Mouse (Mus musculus) cerebellum, adult 11-12 months (tissue): Measurements from ENCODE around the gene Slc35c2.

Source experiments
- DNase-seq: peaks from one replicate; pipeline ENCODE4 v3.0.0; 2022

The Slc35c2 gene

GRCm38 (mm10) chr2:165234613-165235291 is 52.9 kb downstream of the Slc35c2 start, which contains the start of gene Cdh22:
Cdh22 (minus strand) TSS chr2:165234853.
- DNase-seq: peak; percentile 83

- DNase-seq: no peak
Observed at GRCm38 (mm10) chr2:165234291-165234612, 53.4 kb downstream of the Slc35c2 start.

GRCm38 (mm10) chr2:165233491-165234290 is 54.0 kb downstream of the Slc35c2 start:
- peak; percentile 71 for DNase-seq

- DNase-seq: peak; percentile 60
Observed at GRCm38 (mm10) chr2:165229050-165229449, 58.6 kb downstream of the Slc35c2 start.
